Mouse (Mus musculus): ENCODE results near the gene Galntl6.

GRCm38 (mm10) chr8:57765192-57765591 lies 1147.2 kb downstream of the Galntl6 start:
- TF ChIP-seq EP300 (IDR thresholded peaks at IDR 0.05; ENCODE audit: low read depth) (no peak), CTCF (IDR thresholded peaks at IDR 0.05; ENCODE audit: low read depth) (no peak)
